Mouse (Mus musculus) brain, embryonic 14.5 days (tissue): ENCODE data around the gene Dpyd.

Experiments
- CTCF ChIP-seq: fragments of 200-500 bp; IDR thresholded peaks from 2 replicates; pipeline ENCODE4 v1.5.1; 2012; ENCODE audit warnings: inconsistent platforms, mild to moderate bottlenecking, moderate library complexity, borderline replicate concordance; ENCODE audit not compliant: insufficient read depth, insufficient read length; ENCODE audit errors: extremely low read depth
- POLR2A ChIP-seq: fragments of 200-500 bp; IDR thresholded peaks from 2 replicates; pipeline ENCODE4 v1.6.1; 2012; ENCODE audit warnings: mild to moderate bottlenecking, inconsistent platforms, borderline replicate concordance; ENCODE audit not compliant: poor library complexity, insufficient read depth, insufficient read length, severe bottlenecking; ENCODE audit errors: extremely low read depth

DNA sequence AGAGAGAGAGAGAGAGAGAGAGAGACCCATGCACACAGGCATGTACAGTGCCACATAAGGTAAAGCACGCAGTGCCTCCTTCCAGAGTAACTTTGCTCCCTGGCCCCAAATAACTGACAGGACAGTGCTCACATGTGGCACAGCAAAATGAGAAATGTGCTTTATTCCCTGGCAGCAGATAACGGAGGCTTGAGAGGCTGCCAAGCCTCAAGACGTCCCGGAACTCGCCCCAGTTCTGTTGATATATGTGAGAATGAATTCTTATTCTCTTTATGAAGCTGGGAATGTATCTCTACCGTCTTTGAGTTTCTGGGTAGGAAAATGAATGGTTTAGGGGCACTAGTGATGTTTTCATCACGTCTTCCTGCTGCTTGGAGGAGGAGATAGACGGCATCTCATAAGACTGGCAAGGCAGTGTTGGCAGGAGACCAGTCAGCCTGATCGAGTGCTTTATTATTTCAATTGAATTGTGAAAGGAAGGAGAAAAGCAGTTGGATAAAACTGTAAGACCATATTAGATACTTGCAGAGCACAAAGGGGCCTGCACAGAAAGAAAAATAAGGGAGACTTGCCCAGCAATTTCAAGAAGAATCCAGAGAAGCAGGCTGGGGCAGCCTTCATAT lies 857.3 kb downstream of the Dpyd start:
- TF ChIP-seq CTCF (no peak), POLR2A (no peak)
